Mouse (Mus musculus) frontal cortex, postnatal 10 days (tissue): Measurements from ENCODE around the gene Ptges.

Experiments
- DNase-seq, 2 experiments: peaks; one replicate each; pipeline ENCODE4 v3.0.0; 2022; ENCODE audit warnings: low spot score in 2 of 2, mixed read lengths in 1 of 2

The Ptges gene

DNA sequence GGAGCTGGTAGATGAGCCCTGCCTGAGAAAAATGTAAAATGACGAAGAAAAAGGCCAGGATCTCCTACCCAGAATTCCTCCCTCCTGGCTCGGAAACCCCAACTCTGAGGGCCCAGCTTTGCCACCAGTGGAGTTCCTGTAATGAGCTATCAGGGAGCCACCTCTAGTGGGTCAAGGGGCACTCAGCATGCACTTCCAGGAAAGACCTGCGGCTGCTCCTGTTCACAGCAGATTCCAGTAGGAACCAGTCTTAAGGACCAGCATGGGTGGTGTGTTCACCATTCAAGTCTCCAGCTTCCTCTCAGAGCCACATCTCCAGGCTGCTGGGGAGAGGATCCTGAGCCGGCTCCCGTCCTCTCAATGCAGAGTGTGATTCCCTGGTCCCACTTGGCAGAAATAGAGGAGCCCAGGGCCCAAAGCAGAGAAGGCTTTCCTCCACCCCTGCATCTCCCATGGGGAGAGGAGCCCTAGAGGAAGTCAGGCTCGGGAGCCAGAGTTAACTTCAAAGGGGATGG lies 28.0 kb downstream of the Ptges start:
- no peak for DNase-seq

DNA sequence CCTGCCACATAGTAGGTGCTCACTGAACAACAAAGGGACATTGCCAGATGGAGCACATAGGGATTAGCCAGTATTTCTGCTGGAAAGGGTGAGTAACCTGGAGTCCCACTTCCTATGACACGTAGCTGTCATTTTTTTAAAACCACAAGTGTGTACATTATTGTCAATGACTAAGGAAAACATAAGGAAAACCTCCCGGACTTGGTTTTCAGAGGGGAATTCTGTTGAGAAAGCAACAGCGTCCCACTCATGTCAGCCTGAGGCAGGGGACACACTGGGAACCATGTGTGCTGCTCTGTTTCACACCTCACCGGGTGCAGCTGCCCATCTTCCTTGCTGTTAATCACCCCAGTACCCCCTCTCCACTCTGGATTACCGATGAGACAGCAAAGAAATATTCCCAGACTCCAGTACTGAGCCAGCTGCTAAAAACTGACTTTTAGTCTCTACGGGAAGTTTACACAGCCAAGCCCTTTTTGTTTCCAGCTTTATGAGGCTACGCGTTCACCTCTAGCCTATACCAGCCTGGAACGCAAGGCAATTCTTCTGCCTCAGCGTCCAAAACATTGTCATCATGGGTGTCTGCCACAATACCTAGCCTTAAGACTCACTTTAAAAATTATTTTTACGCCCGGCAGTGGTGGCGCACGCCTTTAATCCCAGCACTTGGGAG lies 30.1 kb downstream of the Ptges start:
- no peak for DNase-seq

DNA sequence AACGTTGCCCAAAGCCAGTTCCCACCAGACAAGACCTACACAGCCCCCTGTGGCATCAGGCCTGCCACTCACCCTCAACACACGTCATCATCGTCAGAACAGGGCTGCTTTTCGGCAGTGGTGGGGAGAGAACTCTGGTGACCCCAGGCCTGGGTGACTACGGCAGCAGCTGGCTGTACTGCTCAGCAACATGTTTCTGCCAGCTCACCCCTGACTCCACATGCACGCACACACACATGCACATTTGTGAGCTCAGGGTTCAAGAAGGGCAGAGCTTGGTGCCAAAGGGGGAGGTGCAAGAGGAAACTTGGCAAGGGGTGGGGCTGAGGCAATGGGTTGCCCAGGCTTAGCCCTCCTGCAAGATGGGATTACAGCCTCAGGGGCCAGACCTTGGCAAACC lies 32.4 kb downstream of the Ptges start:
- DNase-seq, result no peak

DNA sequence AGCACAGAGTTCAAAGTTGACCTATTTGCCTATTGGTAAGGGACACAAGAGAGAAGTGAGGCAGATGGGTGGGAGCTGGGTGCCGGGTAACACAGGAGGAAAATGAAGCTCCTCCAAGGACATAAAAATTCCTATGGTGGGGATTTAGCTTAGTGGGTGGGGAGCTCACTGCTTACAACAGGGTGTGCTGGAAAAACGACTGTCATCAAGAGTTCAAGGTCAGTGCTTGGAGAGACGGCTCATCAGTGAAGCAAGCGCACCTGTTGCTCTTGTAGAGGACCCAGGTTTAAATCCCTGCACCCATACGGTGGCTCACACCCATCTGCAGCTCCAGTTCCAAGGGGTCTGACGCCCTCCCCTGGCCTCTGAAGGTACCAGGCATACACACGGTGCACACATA lies 35.7 kb downstream of the Ptges start:
- DNase-seq, result no peak

DNA sequence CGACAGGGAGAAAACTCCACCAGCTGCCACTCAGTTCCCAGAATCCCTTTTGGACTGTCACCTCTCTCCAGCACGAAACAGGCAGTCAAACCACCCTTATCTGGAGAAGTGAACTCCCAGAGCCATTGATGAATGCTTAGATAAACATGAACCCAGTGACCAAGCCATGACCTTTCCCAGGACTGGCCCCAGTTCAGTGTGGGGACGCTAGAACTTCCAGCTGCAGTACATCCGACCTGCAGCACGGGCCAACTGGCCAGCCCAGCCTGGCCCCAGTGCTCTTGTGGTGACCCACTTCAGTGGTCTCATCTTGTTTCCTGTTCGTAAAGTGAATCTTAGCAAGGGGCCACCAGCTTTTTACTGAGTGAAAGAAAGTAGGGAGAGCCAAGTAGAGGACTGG lies 36.3 kb downstream of the Ptges start:
- no peak for DNase-seq

DNA sequence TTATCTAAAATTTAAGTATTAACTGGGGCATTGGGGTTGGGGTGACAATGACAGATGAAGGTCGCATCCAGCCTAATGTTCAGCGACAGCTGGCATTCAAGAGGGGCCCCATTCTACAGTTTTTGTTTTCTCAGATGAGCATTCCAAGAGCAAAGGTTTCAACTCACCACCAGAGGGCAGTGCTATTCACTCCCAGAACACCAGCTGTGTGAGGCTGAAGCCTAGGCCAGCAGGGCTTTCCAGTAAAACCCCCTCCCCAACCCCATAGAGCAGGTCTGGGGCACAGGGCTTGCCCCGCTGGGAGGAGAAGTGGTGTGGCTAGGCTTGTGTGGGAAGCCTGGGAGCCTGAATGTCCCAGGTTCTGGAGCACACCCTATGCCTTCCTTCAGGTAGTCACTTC lies 38.7 kb downstream of the Ptges start:
- peak in 1 of 2 experiments; percentile 32 for DNase-seq

DNA sequence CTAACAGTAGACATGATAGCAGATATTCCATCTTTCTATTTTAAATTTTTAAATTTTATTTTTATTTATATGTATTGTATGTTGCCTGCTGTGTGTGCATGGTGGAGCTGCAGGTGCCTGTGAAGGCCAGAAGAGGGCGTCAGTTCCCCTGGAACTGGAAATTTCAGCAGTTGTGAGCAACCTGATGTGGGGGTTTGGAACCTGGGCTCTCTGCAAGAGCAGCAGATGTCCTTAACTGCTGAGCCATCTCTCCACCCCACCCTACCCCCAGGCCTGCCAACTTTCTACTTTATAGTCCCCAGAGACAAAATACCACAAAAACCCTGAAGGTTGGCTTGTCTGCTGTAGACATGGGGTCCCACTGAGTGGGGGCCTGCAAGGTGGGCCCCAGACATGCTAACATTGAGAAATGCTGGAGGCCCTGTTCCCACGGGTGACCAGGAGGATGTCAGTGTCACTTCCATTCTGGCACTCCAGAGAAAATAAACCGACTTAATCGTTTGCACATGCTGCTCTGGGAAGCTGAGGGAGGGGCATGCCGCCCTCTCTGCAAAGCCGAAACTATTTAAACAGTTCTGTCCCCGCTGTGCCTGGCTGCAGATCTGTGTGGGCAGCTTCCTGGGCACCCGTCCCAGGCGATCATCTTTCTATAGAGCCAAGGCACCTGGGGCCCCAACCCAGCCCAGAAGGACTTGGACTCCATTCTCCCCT lies 44.1 kb downstream of the Ptges start:
- DNase-seq, result peak; percentile 49 to 57

DNA sequence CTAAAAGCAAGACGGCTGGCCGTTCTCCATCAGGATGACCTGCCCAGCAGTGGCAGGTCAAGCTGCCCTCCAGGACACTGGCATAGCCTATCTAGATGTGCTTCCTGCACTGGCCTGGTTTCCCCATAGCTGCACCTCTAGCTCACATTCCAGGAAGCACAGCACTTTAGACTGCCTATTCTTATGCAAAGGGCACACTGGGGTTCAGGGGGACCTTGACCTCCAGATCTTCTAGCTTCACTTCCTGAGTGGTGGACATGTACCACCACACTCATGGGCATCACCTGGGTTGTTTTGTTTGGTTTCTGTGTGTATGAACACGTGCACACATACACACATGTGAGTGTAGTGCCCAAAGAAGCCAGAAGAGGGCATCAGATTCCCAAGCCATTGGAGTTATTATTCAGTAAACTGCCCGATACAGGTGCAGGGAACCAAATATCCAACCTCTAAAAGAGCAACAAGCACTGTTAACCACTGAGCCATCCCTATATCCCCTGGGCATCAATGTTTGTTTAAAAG lies 44.8 kb downstream of the Ptges start:
- no peak for DNase-seq

DNA sequence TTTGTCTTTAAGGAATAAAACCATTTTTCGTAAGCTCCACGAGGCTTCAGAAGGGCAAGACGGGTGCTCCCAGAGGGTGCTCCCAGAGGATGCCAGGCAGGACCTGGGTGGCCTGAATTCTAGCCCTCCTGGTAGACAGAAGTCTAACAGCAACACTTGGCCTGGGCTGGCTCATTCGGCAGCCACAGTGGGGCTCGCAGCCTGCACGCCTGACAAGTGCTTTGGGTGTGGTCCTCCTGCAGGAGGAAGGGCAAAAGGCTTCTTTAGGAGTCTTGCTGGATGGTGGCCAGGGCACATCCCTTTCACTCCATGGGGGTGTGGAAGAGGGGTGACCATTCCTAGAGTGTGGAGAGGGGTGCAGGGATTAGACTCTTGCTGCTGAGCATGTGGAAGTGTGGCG lies 48.4 kb downstream of the Ptges start:
- DNase-seq, result no peak

DNA sequence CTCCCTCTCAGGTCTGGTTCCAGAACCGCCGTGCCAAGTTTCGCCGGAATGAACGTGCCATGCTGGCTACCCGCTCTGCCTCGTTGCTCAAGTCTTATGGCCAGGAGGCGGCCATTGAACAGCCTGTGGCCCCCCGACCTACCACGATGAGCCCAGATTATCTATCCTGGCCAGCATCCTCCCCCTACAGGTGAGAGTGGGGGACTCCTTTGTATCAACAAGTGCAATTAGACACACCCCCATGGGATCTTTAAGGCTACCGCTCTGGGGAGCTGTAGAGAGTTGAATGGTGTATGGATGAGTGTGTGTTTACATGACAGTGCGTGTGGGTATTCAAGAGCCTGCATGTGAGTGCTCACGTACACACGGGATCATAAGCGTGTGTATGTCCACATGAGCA lies 50.2 kb downstream of the Ptges start:
- no peak for DNase-seq

DNA sequence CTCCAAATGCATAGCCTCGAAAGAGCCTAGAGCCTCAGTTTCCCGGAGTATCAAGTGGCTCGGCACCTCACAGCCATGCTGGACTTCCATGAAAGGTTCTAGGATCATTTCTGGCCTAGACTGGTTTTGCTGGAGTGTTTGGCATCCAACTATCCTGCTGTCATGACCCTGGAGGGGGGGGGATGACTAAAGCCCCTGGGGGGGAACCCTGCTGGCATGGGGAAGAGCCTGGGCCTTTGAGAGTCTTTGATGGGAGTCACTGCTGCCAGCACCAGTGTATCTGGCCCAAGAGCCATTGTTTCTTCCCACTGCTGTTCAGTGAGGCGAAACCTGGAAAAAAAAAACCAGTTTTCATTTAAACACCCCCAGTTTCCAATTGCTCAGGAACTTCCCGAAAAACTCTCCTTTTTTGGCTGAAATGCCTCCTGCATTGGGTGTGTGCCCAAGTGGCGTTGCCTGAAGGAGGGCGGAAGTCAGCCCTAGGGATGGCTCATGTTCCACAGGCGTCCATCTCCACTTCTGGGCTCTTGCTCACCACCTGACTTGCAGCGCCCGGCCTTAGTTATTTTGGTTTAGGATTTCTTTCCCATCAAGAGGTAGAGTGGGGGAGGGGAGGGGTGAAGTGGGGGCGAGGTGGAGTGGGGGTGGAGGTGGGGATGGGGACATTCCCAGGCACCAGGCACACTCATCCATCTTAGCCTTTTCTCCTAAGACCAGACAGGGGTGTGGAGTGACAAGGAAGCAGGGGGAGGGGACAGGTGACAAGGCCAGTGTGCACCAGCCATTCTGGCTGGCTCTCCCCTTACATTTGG lies 53.8 kb downstream of the Ptges start:
- DNase-seq, result no peak

DNA sequence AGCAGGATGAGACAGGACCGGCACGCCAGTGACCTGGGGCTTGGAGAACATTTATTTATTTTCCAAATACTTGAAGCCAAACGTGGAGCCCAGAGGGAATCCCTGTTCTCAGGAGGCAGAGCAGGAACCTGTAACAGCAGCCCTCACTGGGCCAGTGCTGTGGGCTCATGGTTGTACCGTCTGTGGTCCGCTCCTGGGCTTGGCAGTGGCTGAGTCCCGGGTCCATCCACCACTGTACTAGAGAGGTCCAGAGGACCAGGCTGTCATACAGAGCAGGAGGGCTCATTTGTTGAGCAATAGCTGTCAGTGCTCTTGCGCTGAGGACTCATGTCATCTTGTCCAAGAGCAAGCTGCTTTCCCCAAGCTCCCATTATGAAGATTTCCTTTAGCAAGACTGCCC lies 54.6 kb downstream of the Ptges start:
- DNase-seq, result no peak

DNA sequence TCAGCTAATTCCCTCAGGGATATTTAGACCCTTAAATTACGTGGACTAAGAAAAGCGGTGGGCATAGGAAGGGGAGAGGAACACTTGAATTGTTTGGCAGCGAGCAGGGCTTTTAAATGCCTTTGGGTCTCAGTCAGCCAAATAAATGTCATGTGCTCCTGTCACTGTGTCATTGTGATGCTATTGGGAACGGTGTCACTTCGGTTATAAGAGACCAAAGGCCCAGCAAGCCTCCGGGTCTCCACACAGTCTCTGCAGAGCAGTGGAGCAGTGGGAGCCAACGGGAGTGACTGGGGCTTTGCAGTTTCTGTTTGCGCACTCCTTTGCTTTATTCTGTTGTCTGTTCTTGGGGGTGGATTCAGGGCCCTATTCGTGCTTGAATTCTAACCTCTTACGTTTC lies 55.2 kb downstream of the Ptges start:
- DNase-seq, result no peak

DNA sequence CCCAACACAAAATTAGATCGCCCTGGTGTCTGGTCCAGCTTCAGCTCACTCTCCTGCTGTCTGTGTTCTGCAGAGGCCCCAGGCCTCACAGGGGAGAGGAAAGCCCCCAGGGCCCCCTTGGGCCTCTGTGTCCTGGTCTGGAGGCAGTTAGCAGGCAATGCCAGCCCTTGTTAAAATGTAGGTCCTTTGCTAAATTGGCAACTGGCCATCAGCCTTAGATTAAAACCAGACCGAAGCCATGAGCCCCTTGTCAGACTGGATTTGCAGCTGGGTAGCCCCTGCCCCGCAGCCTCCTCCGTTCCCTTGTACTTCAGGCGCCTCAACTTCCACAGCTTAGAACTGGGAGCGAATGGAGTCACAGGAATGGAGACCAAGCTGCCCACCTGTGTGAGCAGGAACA lies 57.0 kb downstream of the Ptges start:
- no peak for DNase-seq

DNA sequence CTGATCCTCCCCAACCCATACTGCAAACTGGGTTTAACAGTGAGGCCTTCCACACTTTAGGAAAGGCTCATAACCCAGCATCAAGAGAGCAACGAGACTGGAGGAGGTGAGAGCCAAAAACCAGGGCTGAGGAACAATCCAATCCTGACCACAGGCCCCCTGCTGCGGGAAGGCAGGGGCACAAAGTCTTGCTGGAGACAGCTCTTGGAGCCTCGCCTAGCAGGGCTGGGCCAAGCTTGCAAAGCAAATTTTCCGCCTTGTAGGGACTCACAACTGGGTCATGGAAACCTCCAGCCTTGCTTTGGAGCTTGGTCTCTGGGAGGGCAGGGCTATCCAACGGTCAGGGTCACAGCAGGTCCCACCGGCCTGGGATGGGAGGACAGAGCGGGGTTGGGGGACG lies 58.8 kb downstream of the Ptges start:
- peak; percentile 40 to 41 for DNase-seq

DNA sequence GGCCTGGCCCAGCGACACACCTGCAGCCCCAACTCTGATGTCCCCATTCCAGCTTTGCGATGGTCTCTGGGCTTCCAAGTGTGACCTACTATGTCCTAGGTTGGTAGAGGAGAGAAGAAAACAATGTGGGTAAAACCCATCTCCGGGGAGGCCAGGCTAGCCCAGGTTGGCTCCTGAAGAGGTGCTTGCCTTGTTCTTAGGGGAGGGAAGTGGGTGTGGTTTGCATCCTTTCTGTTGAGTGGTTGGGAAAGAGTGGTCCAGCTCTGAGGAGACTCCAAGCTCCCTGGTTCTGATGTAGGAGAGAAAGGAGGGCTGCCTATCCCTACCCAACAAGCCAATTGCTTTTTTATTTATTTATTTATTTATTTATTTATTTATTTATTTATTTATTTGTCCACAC lies 64.2 kb downstream of the Ptges start:
- DNase-seq, result no peak

DNA sequence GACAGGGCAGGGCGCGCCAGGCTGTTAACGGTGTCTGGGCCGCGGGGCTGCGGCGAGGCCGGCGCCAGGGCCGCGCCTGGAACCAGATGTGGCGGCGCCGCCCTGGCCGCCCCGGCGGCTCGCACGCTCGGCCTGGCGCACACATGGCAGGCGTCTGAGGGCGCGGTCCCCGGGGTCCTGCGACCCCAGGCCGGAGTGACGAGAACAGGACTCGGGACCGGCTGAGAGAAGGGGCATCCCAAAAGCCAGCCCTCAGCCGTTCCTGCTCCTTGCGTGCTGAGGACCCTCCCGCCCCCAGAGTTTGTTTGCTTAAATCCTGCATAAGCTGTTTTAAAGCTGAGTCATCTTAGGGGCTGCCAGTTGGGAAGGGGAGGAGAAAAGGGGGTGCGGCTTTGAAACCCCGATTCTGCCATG lies 64.7 kb downstream of the Ptges start:
- no peak for DNase-seq

DNA sequence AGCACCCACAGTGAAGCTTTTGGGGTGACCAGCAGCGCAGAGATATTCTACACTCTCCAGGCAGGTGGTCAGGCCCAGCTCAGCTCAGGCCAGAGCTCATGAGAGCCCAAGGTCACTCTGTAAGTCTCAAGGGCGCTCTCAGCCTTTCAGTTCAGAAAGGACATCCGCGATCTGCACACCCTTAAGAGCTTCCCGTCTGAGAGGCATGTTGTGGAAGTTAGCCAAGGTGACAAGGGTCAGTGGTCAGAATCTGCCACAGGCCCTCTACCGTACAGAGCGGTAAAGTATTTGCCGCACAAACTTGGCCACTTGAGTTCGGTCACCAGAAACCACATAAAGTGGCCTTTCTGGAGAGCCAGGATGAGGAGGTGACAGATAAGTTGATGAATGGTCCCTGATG lies 66.1 kb downstream of the Ptges start:
- no peak for DNase-seq

DNA sequence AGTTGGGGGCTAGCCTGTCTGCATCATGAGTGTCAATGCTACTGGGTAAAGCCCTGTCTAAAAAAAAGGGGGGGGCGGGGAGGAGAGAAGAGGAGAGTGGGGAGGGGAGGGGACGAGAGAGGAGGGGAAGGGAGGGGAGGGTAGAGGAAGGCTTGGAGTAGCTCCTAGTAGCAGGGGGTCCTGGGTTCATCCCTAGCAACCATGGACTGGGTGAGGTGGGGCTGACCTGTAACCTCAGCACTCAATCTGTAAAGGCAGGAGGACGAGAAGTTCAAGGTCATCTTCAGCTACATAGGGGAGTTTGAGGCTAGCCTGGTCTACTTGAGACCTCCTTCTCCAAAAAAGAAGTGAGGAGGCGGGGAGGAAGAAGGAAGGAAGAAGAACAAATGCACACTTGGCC lies 67.6 kb downstream of the Ptges start:
- DNase-seq, result no peak

DNA sequence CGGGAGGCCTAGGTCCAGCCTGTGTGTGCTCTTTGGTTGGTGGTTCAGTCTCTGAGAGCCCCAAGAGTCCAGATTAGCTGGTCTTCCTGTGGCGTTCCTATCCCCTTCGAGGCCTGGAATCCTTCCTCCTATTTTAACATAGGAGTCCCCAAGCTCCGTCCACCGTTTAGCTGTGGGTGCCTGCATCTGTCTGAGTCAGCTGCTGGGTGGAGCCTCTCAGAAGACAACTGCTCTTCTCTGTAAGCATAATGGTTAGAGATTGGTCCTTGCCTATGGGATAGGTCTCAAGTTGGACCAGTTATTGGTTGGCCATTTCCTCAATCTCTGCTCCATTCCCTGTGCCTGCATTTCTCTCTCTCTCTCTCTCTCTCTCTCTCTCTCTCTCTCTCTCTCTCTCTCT lies 69.9 kb downstream of the Ptges start:
- no peak for DNase-seq

DNA sequence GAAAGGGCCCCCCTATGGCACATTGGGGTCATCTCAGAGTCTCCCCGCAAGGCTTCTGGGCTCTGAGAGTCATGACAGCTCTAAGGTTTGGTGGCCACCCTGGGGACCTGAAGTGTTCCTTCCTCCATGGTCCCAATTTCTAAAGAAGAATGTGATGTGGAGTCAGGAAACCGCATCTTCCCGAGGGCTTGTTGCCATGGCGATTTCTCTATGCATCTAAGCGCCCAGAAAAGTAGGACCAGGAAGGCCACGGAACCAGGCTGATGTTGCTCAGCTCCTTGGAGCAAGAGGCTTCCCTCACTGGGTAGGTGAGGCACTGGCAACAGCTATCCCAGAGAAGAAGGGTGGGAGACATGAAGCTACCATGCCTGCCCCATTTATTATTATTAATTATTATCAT lies 72.6 kb downstream of the Ptges start:
- DNase-seq, result no peak

DNA sequence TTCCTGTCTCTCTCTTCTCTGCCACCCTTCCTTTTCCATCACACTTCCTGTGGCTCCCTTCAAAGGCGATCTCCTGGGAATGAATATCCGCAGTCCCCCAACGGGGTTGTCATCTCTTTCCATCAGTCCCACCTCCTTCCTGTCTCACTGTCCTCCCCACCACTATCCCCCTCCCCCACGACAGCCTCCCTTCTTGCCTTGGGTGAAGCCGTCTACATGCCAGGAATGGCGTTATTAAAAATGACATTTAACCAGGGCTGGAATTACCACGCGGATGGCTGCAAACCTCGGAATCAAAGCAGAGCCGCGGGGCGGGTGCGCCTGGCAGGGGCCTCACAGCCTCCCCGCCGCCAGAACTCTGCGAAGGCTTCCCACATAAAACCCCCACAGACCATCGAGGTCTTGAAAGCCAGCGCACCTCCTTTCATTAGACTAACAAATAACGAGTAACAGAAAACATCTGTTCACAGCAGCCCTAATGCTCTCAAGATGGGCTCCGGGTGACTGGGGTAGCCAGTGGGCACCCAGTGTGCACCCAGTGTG lies 76.8 kb downstream of the Ptges start:
- no peak for DNase-seq
